Mouse (Mus musculus): ENCODE measurements around the gene Cdan1.
A peak's percentile ranks its signal among the peaks of the same experiment; 100 is the strongest.

Cdan1 gene

GRCm38 (mm10) chr2:120849449-120850423 is at the start of gene Cdan1:
TSS of gene Cdan1 (minus strand) at chr2:120850128.
- peak; percentile 61 for DNase-seq (ENCODE audit: low spot score)

- no peak for DNase-seq (ENCODE audit: low spot score)
Measured at GRCm38 (mm10) chr2:120896361-120896760, 46.4 kb upstream of the Cdan1 start.

- no peak for DNase-seq (ENCODE audit: low spot score)
Measured at GRCm38 (mm10) chr2:120887601-120888000, 37.7 kb upstream of the Cdan1 start.

- no peak for DNase-seq (ENCODE audit: low spot score)
Measured at GRCm38 (mm10) chr2:120873192-120873591, 23.3 kb upstream of the Cdan1 start.

- no peak for DNase-seq (ENCODE audit: low spot score)
Measured at GRCm38 (mm10) chr2:120871447-120872336, 21.8 kb upstream of the Cdan1 start.

GRCm38 (mm10) chr2:120867336-120867735 is 17.4 kb upstream of the Cdan1 start:
- no peak for DNase-seq (ENCODE audit: low spot score)

GRCm38 (mm10) chr2:120866561-120866960 is 16.6 kb upstream of the Cdan1 start:
- DNase-seq (ENCODE audit: low spot score) = peak; percentile 42

- DNase-seq (ENCODE audit: low spot score) = no peak
Measured at GRCm38 (mm10) chr2:120863389-120863788, 13.5 kb upstream of the Cdan1 start.

GRCm38 (mm10) chr2:120860699-120861098 is 10.8 kb upstream of the Cdan1 start:
- DNase-seq (ENCODE audit: low spot score) = no peak

GRCm38 (mm10) chr2:120858131-120858530 is 8.2 kb upstream of the Cdan1 start:
- DNase-seq (ENCODE audit: low spot score) = no peak

GRCm38 (mm10) chr2:120853151-120853550 is 3.2 kb upstream of the Cdan1 start:
- no peak for DNase-seq (ENCODE audit: low spot score)

- no peak for DNase-seq (ENCODE audit: low spot score)
Measured at GRCm38 (mm10) chr2:120852626-120853025, 2.7 kb upstream of the Cdan1 start.

GRCm38 (mm10) chr2:120850424-120851082 is 625 bp upstream of the Cdan1 start, which contains the start of gene Ttbk2:
TSS of gene Ttbk2 (minus strand) at chr2:120850604.
- DNase-seq (ENCODE audit: low spot score) = peak; percentile 99

GRCm38 (mm10) chr2:120845280-120845679 is 4.6 kb downstream of the Cdan1 start:
- no peak for DNase-seq (ENCODE audit: low spot score)

- DNase-seq (ENCODE audit: low spot score) = no peak
Measured at GRCm38 (mm10) chr2:120843990-120844389, 5.9 kb downstream of the Cdan1 start.

- no peak for DNase-seq (ENCODE audit: low spot score)
Measured at GRCm38 (mm10) chr2:120841211-120841610, 8.7 kb downstream of the Cdan1 start.

GRCm38 (mm10) chr2:120835167-120835566 is 14.8 kb downstream of the Cdan1 start:
- no peak for DNase-seq (ENCODE audit: low spot score)

GRCm38 (mm10) chr2:120826936-120827638 is 22.8 kb downstream of the Cdan1 start:
- DNase-seq (ENCODE audit: low spot score) = no peak

- no peak for DNase-seq (ENCODE audit: low spot score)
Measured at GRCm38 (mm10) chr2:120770265-120770935, 79.5 kb downstream of the Cdan1 start.

- DNase-seq (ENCODE audit: low spot score) = no peak
Measured at GRCm38 (mm10) chr2:120761922-120762321, 88.0 kb downstream of the Cdan1 start.

GRCm38 (mm10) chr2:120748041-120748440 is 101.9 kb downstream of the Cdan1 start:
- no peak for DNase-seq (ENCODE audit: low spot score)

All from embryo, embryonic 10 days (tissue).